Mouse (Mus musculus): ENCODE results near the gene Lrrc8a. TPM values are rescaled to one million over a fixed set of nuclear protein-coding genes. Genes with fewer than 3 reads are reported as not detected.
A peak's percentile ranks its signal among the peaks of the same experiment; 100 is the strongest.

Lrrc8a gene
- total RNA-seq, 2 experiments from 2014 or later: 58.2 to 66.7 TPM

GRCm38 (mm10) chr2:30257699-30258460 is 20.4 kb downstream of the Lrrc8a start:
- DNase-seq (ENCODE audit: low spot score): no peak
- intact Hi-C loops (cut with DNase I): loop anchor here (2.0 kb wide), 1 partner anchor 13 kb away; no protein-coding TSS in a partner anchor

GRCm38 (mm10) chr2:30258600-30258999 is 21.1 kb downstream of the Lrrc8a start:
- peak; percentile 88 for DNase-seq (ENCODE audit: low spot score)
- intact Hi-C loops (cut with DNase I): loop anchor here (2.0 kb wide), 1 partner anchor 14 kb away; no protein-coding TSS in a partner anchor

GRCm38 (mm10) chr2:30259131-30260064 is 21.9 kb downstream of the Lrrc8a start:
- intact Hi-C loops (cut with DNase I): loop anchor here (2.0 kb wide), 1 partner anchor 15 kb away; no protein-coding TSS in a partner anchor
- no peak for DNase-seq (ENCODE audit: low spot score)

DNA sequence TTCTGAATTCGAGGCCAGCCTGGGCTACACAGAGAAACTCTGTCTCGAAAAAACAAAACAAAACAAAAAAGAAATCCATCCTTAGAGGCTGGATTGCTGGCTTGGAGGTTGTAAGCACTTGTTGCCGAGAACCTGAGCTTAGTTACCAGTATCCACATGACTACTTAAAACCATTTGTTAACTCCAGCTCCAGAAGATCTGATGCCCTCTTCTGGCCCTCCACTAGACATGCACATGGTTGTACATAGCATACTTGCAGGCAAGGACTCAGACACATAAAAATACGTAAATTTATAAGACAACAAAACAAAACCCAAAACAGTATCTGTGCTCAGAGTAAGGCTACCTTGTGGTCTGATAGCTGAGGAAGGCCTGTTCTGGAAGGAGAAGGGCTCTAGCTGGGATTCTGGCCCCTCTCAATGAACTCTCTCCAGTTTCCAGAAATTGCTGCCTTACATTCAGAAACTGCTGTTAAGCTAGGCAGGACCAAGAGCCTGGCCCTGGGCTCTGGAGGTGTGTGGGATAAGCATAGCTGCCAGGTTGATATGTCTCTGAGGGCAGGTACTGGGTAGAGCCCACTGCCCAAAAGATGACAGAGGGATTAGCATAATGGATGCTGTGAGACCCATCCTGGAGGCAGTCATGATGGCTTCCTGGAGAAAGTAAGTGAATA is 23.7 kb downstream of the Lrrc8a start:
- no peak for DNase-seq (ENCODE audit: low spot score)
- intact Hi-C loops (cut with DNase I): no loop called here

GRCm38 (mm10) chr2:30261921-30262839 is 24.7 kb downstream of the Lrrc8a start:
- no peak for DNase-seq (ENCODE audit: low spot score)
- intact Hi-C loops (cut with DNase I): no loop called here

- no peak for DNase-seq (ENCODE audit: low spot score)
- intact Hi-C loops (cut with DNase I): loop anchor here (1.0 kb wide), 1 partner anchor 21 kb away; no protein-coding TSS in a partner anchor
Measured at GRCm38 (mm10) chr2:30262840-30263441, 25.4 kb downstream of the Lrrc8a start.

- no peak for DNase-seq (ENCODE audit: low spot score)
- intact Hi-C loops (cut with DNase I): loop anchor here (1.0 kb wide), 1 partner anchor 22 kb away; no protein-coding TSS in a partner anchor
Measured at GRCm38 (mm10) chr2:30263811-30264210, 26.3 kb downstream of the Lrrc8a start.

GRCm38 (mm10) chr2:30264671-30265519 is 27.4 kb downstream of the Lrrc8a start:
- intact Hi-C loops (cut with DNase I): no loop called here
- DNase-seq (ENCODE audit: low spot score): no peak

- DNase-seq (ENCODE audit: low spot score): peak; percentile 87
- intact Hi-C loops (cut with DNase I): no loop called here
Measured at GRCm38 (mm10) chr2:30265767-30266253, 28.3 kb downstream of the Lrrc8a start, which contains the start of gene Phyhd1. Phyhd1 (plus strand) TSS chr2:30266203.

- intact Hi-C loops (cut with DNase I): no loop called here
- DNase-seq (ENCODE audit: low spot score): peak; percentile 75
Measured at GRCm38 (mm10) chr2:30266392-30266941, 29.0 kb downstream of the Lrrc8a start.

DNA sequence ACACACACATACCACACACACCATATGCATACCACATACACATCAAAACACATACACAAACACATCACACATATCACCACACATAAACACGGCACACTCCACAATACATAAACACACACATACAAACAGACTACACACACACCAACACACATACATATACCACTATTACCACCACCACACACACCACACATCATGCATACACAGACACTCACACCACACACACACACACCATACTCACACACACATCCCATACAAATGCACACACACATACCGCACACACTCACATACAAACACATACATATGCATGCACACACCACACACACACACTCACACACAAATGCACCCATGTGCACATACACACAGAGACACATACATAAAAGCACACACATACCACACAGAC is 30.0 kb downstream of the Lrrc8a start:
- intact Hi-C loops (cut with DNase I): no loop called here
- no peak for DNase-seq (ENCODE audit: low spot score)

- DNase-seq (ENCODE audit: low spot score): no peak
- intact Hi-C loops (cut with DNase I): no loop called here
Measured at GRCm38 (mm10) chr2:30268371-30268770, 30.9 kb downstream of the Lrrc8a start.

DNA sequence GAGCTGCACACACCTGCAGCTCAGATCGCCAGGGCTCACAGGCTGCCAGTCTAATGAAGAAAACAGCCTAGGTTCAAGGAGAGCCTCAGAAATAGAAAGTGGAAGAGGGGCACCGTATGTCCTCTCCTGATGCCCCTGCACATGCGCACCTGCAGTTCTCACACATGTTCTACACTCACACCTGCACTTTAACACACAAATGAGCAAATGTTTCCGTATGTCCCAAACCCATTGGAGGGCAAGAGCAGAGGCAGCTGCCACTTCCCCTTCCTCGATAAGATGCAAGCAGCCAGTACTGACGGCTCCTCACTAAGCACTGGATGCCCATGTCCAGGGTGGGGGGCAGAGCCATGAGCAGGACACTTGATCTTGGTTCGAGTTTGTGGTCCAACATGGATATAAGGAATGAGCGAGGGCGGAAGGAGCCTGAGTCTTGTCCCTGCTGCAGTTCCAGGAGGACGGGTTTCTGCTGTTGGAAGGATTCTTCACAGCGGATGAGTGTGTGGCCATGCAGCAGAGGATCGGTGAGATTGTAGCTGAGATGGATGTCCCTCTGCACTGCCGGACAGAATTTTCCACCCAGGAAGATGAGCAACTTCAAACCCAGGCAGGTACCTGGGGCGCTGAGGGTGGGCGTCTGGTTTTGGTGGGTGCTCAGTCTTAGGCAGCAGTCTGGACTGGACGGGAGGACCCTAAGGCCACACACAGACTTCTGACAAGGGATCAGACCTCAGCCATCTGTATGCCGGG is 31.9 kb downstream of the Lrrc8a start:
- intact Hi-C loops (cut with DNase I): no loop called here

GRCm38 (mm10) chr2:30270134-30270533 is 32.6 kb downstream of the Lrrc8a start:
- peak; percentile 75 for DNase-seq (ENCODE audit: low spot score)
- intact Hi-C loops (cut with DNase I): loop anchor here (1.0 to 5.0 kb wide), 4 partner anchors 33 to 141 kb away; partner anchors contain the start of genes Endog, Kyat1 and Lrrc8a

More for the DNA sequence above, 31.9 kb downstream of the Lrrc8a start:
- no peak for DNase-seq (ENCODE audit: low spot score)

DNA sequence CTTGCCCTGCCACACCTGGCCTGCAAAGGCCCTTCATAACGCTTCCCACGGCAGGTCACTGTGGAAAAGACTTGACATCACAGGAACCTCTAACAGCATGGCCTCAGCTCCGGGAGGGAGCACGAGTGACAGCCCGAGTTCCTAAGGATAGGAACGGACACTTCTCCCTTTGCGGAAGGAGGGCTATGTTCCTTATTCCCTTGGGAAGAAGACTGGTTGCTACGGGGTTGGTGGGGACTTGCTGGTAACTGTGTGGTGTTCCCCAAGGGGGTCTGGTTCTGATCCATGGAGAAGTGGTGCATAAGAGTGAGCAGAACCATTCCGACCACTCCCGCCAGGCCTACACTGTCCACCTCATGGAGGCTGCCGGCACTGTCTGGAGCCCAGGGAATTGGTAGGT is 43.2 kb downstream of the Lrrc8a start, which contains the start of gene Gm28038:
Gm28038 (plus strand) TSS at position 301 of the 400 bp plus-strand sequence.
- intact Hi-C loops (cut with DNase I): no loop called here
- DNase-seq (ENCODE audit: low spot score): no peak

DNA sequence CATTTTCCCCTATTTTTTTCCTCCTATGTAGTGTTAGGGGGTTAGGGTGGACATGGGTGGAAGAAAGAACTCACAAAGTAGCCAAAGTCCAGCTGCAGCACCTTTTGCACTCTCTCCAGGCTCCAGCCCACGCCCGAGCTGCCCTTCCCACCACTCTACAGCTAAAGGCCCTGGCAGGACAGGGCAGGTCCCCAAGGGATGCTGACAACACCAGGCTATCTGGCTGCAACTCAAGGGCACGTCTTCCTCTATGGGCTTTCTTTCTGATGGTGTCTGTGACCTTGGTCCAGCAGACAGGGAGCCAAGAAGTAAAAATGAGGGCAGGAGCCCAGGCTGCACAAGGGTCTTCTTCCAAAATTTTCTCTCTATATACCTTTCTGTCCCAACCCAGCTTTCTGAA is 44.1 kb downstream of the Lrrc8a start:
- intact Hi-C loops (cut with DNase I): no loop called here

More for the DNA sequence above, 44.1 kb downstream of the Lrrc8a start:
- no peak for DNase-seq (ENCODE audit: low spot score)

All from heart, postnatal 25 days (tissue).